Mouse (Mus musculus) embryonic fibroblast, embryonic 13.5 days (primary cell): ENCODE data around the gene Slc17a8. TPM values are rescaled to one million over a fixed set of nuclear protein-coding genes. Genes with fewer than 3 reads are reported as not detected.

Experiments used
- H3K27ac ChIP-seq: 2 replicates; pipeline ENCODE4 v1.5.1; 2012; ENCODE audit warnings: low read length, control low read depth, inconsistent platforms; ENCODE audit not compliant: insufficient read depth
- H3K4me1 ChIP-seq: 2 replicates; pipeline ENCODE4 v1.6.1; 2011; ENCODE audit warnings: low read length; ENCODE audit not compliant: control insufficient read depth, insufficient read depth
- H3K4me3 ChIP-seq: 2 replicates; pipeline ENCODE4 v1.5.1; 2011; ENCODE audit warnings: mild to moderate bottlenecking, control low read depth, low read length; ENCODE audit not compliant: insufficient read depth
- CTCF ChIP-seq: IDR thresholded peaks from 2 replicates; pipeline ENCODE4 v1.5.1; 2011; ENCODE audit warnings: mild to moderate bottlenecking, control low read depth, low read length, moderate library complexity, borderline replicate concordance; ENCODE audit not compliant: insufficient read depth
- POLR2A ChIP-seq: IDR thresholded peaks from 2 replicates; pipeline ENCODE4 v1.6.1; 2011; ENCODE audit warnings: low read depth, mild to moderate bottlenecking, control low read depth, low read length, moderate library complexity
- polyA plus RNA-seq: library from polyadenylated mRNA; stranded (reverse); fragments of >200 nt; gene quantifications from 2 replicates; pipeline ENCODE4 v1.2.4, GENCODE M21; 2011; ENCODE audit warnings: low read depth; ENCODE audit not compliant: missing spikeins, insufficient read length

The Slc17a8 gene
- polyA plus RNA-seq, 1 experiment = 0.12 TPM

DNA sequence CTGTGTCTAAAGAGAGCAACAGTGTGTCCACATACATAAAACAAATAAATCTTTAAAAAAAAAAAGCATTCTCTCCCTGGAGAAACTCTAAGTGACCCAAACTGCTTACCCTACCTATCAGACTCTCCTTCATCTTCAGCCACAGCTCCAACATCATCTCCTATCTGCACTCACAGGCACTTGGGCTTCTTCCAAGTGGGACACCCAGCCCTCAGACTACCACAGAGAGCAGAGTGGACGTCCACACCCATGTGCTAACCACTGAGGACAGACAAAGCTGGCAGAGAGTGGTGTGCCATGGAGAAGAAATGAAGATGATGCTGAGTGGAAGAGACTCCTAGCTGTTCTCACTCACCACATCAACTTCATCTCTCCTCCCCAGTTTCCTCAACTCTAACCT, 25.5 kb downstream of the Slc17a8 start:
- no peak overlapping the region for H3K27ac ChIP-seq
- TF ChIP-seq POLR2A = no peak
- no peak for TF ChIP-seq CTCF
- H3K4me1 ChIP-seq = peaks cover 8% of the 10 kb centered on the region; the same call in 1 of the 2 replicates
- H3K4me3 ChIP-seq = no peak overlapping the region

DNA sequence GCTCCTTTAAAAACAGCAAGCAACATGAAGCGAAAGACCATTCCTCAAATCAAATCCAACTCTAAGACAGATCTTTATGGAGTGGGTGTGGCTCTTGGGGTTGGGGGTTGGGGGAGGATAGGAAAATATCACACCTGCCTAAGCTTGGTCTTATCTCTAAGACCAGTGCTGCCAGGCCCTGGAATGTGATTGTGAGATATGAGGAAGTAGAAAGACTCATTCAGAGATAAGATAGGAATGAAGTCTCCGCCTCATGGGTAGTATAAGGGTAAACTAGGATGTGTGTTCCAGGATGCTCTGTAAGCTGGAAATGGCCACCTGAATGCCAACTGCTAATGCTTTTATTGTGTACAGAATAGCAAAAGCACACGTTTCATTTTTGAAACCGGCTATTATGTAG, 26.7 kb downstream of the Slc17a8 start:
- H3K4me3 ChIP-seq = no peak overlapping the region
- TF ChIP-seq CTCF = no peak
- TF ChIP-seq POLR2A = no peak
- H3K4me1 ChIP-seq = peaks cover 4% of the 10 kb centered on the region; the same call in 1 of the 2 replicates

DNA sequence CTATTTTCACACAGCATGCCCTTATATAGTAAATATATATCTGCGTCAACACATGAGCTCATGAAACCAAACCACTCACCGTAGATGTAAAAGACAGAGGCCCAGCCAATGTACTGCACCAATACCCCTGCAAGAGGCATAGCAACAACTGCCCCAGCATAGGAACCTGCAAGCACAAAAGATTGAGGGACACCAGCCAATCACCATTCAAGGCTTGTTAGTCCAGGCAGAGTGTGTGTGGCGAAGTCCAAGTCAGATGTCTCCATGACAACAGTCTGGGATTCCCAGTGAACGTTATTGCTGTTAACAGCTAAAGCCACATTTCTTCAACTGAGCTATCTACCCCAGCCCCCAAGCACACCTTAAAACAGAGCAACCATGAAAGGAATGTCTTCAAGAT, 28.3 kb downstream of the Slc17a8 start:
- Histone ChIP-seq H3K4me3 (no peak overlapping the region), H3K4me1 (no peaks in the 10 kb centered on the region), H3K27ac (no peak overlapping the region)
- no peak for TF ChIP-seq CTCF

More for the DNA sequence above, 26.7 kb downstream of the Slc17a8 start:
- H3K27ac ChIP-seq = no peak overlapping the region

DNA sequence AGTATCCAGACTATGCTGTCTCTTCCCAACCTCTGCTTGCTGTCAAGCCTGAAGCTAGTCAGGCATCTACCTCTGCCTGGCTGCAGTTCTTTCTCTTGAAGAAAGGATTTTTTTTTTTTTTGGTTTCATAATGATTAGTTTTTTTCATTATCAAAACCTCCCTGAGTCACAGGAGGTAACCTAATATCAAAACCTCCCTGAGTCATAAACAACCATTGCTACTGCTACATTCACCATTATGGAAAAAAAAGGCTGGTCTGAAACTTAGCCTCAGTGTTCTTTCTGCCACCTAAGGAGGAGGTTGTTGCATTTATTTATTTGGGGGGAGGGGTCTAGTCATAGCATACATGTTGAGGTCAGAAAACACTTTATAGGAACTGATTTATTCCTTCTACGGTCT, 31.2 kb downstream of the Slc17a8 start:
- Histone ChIP-seq H3K4me1 (no peaks in the 10 kb centered on the region), H3K27ac (no peak overlapping the region), H3K4me3 (no peak overlapping the region)
- TF ChIP-seq POLR2A (no peak), CTCF (no peak)

DNA sequence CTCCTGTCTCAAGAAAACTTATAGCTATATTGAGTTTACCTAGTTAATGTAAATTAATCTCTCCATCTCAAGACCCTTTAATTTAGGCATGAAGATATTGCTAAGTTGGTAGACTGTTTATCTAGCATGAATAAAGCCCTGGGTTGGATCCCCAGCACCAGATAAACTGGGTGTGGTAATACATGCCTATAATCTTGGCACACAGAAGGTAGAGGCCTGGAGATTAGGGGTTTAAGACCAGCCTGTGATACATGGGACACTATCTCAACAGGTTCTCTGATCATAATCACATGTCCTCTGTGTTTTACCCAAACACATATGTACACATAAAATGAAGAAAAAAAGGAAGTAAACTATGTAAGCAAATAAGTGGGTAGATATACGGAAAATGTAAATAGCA, 32.3 kb downstream of the Slc17a8 start:
- H3K4me3 ChIP-seq = no peak overlapping the region
- TF ChIP-seq CTCF (no peak), POLR2A (no peak)
- H3K4me1 ChIP-seq = no peaks in the 10 kb centered on the region
- H3K27ac ChIP-seq = no peak overlapping the region

DNA sequence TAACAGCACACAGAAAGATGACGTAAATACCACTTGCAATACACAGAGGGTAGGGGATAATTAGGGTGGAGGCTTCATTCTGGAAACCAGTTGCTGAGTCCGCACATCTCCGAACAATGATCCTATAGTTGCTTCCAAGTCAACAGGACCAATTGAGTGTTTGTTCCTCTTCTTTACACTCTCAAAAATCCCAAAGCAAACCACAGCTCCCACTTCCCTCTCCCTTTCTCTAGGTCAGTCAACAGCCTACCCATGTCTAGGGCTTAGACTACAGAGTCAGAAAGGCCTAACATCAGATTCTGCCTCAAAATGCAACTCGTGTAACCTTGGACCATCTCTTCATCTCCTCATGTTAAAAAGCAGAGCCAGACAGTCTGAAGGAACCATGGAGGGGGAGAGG, 36.3 kb downstream of the Slc17a8 start:
- H3K4me1 ChIP-seq = no peaks in the 10 kb centered on the region
- TF ChIP-seq POLR2A = no peak
- no peak for TF ChIP-seq CTCF
- H3K27ac ChIP-seq = no peak overlapping the region
- H3K4me3 ChIP-seq = no peak overlapping the region

DNA sequence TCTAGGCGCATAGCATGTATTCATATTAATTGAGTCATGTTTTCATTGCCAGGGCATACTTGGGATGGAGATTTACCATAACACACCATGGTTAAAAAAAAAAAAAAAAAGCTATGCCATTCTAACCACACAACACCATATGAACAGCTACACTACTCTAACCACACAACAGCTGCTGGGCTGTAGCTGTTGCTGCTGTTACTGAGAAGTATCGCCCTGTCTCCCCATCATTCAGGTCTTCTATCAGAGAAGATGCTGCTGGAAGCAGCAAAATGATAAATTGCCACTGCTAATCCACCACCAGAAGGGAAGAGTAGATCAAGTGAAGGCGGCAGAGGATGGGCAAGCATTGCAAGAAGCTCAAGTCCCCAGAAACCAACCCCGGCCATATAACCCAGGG, 42.3 kb downstream of the Slc17a8 start:
- no peak for TF ChIP-seq POLR2A
- TF ChIP-seq CTCF = no peak

DNA sequence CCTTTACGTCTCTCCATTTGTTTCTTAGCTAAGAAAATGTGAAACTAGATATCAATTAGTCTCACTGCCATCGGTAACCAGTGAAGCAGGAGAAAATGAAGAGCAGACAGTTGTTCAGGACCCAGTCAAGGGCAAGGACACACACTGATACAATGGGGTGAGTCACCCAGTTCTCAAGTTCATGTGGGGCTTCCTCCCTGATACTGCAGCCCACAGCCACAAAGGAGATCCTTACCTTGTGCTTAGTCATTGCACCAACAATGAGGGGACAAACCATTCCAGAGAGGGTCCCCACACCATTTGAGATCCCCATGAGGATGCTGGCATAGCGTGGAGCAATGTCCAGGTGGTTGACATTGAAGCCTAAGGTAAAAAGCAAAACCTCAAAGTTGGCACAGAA, 43.4 kb downstream of the Slc17a8 start:
- Histone ChIP-seq H3K4me3 (no peak overlapping the region), H3K4me1 (no peaks in the 10 kb centered on the region), H3K27ac (no peak overlapping the region)
- TF ChIP-seq POLR2A (no peak), CTCF (no peak)

More for the DNA sequence above, 42.3 kb downstream of the Slc17a8 start:
- no peak overlapping the region for H3K27ac ChIP-seq
- H3K4me3 ChIP-seq = no peak overlapping the region
- H3K4me1 ChIP-seq = no peaks in the 10 kb centered on the region

DNA sequence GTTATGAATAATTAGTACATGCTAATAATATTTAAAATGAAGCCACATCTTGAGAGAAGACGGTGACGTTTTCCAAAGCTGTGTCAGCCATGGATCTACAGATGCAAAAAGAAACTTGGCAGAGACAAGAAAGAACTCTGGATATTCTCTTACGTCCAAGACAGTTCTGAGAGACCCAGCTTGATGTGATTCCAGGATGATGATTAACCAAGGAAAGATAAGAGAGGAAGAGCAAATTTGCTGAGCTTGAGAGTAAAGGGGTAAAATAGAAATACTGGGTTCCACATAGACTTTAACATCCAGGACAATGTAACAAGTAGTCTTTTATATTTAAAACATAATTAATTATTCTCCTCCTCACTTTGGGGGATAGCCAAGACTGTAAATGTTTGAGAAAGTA, 47.6 kb downstream of the Slc17a8 start:
- Histone ChIP-seq H3K4me3 (no peak overlapping the region), H3K27ac (no peak overlapping the region), H3K4me1 (no peaks in the 10 kb centered on the region)
- TF ChIP-seq POLR2A (no peak), CTCF (no peak)

DNA sequence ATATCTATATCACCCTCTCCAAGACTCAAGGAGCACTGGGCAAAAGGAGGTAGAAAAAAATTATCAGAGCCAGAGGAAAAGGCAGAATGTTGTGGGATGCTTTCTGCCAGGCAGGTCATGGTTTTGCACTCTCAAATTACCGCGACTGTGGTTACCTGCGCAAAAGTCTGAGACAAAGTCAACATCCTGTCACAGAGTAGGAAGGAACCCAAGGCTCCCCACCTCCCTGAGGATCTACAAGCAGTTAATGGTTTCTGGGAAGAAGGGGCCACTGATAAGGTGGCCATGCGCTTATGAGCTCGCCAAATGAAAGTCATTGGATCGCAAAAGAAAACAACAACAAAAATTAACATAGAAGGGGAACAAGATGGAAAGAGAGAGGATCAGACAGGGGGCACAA, 48.1 kb downstream of the Slc17a8 start:
- no peak overlapping the region for H3K27ac ChIP-seq
- no peak overlapping the region for H3K4me3 ChIP-seq
- TF ChIP-seq POLR2A (no peak), CTCF (no peak)
- no peaks in the 10 kb centered on the region for H3K4me1 ChIP-seq

DNA sequence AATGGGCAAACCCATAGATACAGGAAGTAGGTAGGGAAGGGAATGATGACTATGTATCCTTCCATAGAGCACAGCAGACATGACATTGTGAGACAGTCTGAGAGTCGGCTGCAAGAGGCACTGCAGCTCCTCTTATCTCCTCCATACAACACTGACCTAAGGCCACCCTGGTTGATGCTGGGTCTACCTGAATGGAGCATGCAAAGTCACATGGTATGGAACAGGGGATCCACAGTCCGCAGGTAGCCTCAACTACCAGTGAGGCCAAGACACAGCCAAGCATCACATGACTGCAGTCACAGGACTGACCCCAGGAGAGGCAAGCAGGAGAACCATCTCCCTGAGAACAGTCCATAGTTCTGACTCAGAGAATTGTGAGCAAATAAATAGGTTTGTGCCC, 53.7 kb downstream of the Slc17a8 start:
- Histone ChIP-seq H3K27ac (no peak overlapping the region), H3K4me1 (no peaks in the 10 kb centered on the region), H3K4me3 (no peak overlapping the region)
- TF ChIP-seq CTCF = no peak
- no peak for TF ChIP-seq POLR2A
